In the genomic region with DNA sequence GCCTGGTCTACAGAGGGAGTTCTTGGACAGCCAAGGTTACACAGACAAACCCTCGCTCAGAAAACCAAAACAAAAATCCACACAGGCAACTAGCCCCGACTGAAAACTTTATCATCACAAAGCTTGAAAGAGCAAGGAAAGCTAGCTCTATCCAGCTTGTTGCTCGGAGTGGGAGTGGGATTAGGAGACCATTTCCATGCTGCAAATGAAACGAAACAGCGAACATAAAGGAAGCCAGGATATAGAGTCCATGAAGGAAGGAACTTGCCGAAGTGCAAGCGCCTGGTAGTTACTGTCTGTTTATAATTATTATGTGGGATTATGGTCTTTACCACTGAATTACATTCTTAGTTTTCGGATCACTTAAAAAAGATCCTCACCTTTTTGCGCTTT, we compare ENCODE assay signal across 8 mouse cellular contexts. TPM values are rescaled to one million over a fixed set of nuclear protein-coding genes. Genes with fewer than 3 reads are reported as not detected.
A peak's percentile ranks its signal among the peaks of the same experiment; 100 is the strongest.
DNase-seq lines count a peak whose midpoint lies in the region; ATAC-seq and TF ChIP-seq lines count a peak whose summit lies in the region.

No protein-coding gene starts in this region.

- no peak for TF ChIP-seq POLR2A in testis, adult 2 months (IDR thresholded peaks at IDR 0.05; ENCODE audit: control insufficient read depth, low read depth, low read length)
- TF ChIP-seq POLR2A in olfactory bulb, adult 2 months (IDR thresholded peaks at IDR 0.05; ENCODE audit: insufficient read depth, low read depth, low read length) = no peak

- no peaks in the 10 kb centered on the region for H3K9me3 ChIP-seq in limb, embryonic 15.5 days

- peak overlapping the region; percentile 54 for H3K4me2 ChIP-seq in limb, embryonic 15.5 days

- peak; percentile 23 for DNase-seq in adrenal gland, postnatal 10 days
- DNase-seq in adrenal gland, adult 8-10 months = no peak
- no peak for DNase-seq in testis, postnatal 10 days (ENCODE audit: low spot score)
- DNase-seq in right cerebral cortex, postnatal 36 days (ENCODE audit: low spot score in 2 of 2) = no peak
- DNase-seq in testis, postnatal 14 days (ENCODE audit: low spot score) = no peak

- no peaks in the 10 kb centered on the region for H3K4me1 ChIP-seq in testis, adult 2 months (ENCODE audit: control insufficient read depth, insufficient read depth, low read length)
- peaks cover 15% of the 10 kb centered on the region for H3K4me1 ChIP-seq in limb, embryonic 15.5 days
- peaks cover 2% of the 10 kb centered on the region; the same call in 1 of the 2 replicates for H3K4me1 ChIP-seq in olfactory bulb, adult 2 months (ENCODE audit: control insufficient read depth, insufficient read depth, low read length)

- peak overlapping the region; percentile 68 for H3K9ac ChIP-seq in limb, embryonic 15.5 days

- H3K36me3 ChIP-seq in testis, adult 2 months (ENCODE audit: control insufficient read depth, insufficient read depth, low read length) = no peaks in the 10 kb centered on the region
- peaks cover 6% of the 10 kb centered on the region; the same call in 1 of the 2 replicates for H3K36me3 ChIP-seq in limb, embryonic 15.5 days

- TF ChIP-seq CTCF in testis, adult 2 months (IDR thresholded peaks at IDR 0.05; ENCODE audit: control insufficient read depth, insufficient read depth, insufficient replicate concordance, low read depth, low read length) = no peak
- no peak for TF ChIP-seq CTCF in olfactory bulb, adult 2 months (IDR thresholded peaks at IDR 0.05; ENCODE audit: insufficient read depth, low read depth, low read length)

- H3K27me3 ChIP-seq in testis, adult 2 months (ENCODE audit: control insufficient read depth, insufficient read depth, low read length) = no peaks in the 10 kb centered on the region
- no peaks in the 10 kb centered on the region for H3K27me3 ChIP-seq in limb, embryonic 15.5 days

- under 1% methylated on average over 9 of the region's 9 CpGs for WGBS in limb, embryonic 15.5 days
- WGBS in olfactory bulb, adult 2 months = under 1% methylated on average over 9 of the region's 9 CpGs

- no peak for ATAC-seq in limb, embryonic 15.5 days (ENCODE audit: insufficient number of reproducible peaks, low FRiP score, low TSS enrichment, low read depth)

- H3K27ac ChIP-seq in testis, adult 2 months (ENCODE audit: control insufficient read depth, insufficient read depth, low read depth, low read length) = peak overlapping the region; percentile 94
- H3K27ac ChIP-seq in limb, embryonic 15.5 days = peak overlapping the region; percentile 95
- peak overlapping the region; percentile 26 for H3K27ac ChIP-seq in olfactory bulb, adult 2 months (ENCODE audit: insufficient read depth, low read depth, low read length)

- H3K4me3 ChIP-seq in testis, adult 2 months (ENCODE audit: control insufficient read depth, low read depth, low read length) = peak overlapping the region; percentile 100
- H3K4me3 ChIP-seq in limb, embryonic 15.5 days = peak overlapping the region; percentile 92
- peak overlapping the region; percentile 40 for H3K4me3 ChIP-seq in olfactory bulb, adult 2 months (ENCODE audit: insufficient read depth, low read depth, low read length)

RNA-seq across cellular contexts. Expression of gene Clpx, which starts 0.5 kb away (rescaled TPM):
- total RNA-seq in adrenal gland, postnatal 10 days (2021) = 100 to 1,000 TPM; 144 to 173 TPM
- total RNA-seq in adrenal gland, adult 8-10 months (2022) = 10 to 100 TPM; 54.7 to 71.9 (median 60.7) TPM
- 45.4 and 50.4 TPM in 2 replicates for polyA plus RNA-seq in testis, adult 2 months (2012; rRNA removed)
- polyA plus RNA-seq in limb, embryonic 15.5 days (2015; fragmentation: Nextera tagmentation; extraction: Ambion mirVana) = 54.2 and 55.3 TPM in 2 replicates
- polyA plus RNA-seq in olfactory bulb, adult 2 months (2012; ENCODE audit: insufficient read depth, insufficient read length, low replicate concordance, missing spikeins) = not detected in 2 replicates

RNA-seq across cellular contexts. Expression of gene Cilp, which starts 28.6 kb away (rescaled TPM):
- total RNA-seq in adrenal gland, postnatal 10 days (2021) = 10 to 100 TPM in 1 of 2 experiments, 1 to 10 TPM in 1; 8.6 to 10.9 TPM
- total RNA-seq in adrenal gland, adult 8-10 months (2022) = 10 to 100 TPM in 1 of 4 experiments, 1 to 10 TPM in 3; 3.2 to 10.7 (median 6.1) TPM
- 0.26 and 0.33 TPM in 2 replicates for polyA plus RNA-seq in testis, adult 2 months (2012; rRNA removed)
- polyA plus RNA-seq in limb, embryonic 15.5 days (2015; fragmentation: Nextera tagmentation; extraction: Ambion mirVana) = 11.0 and 13.8 TPM in 2 replicates
- not detected in 2 replicates for polyA plus RNA-seq in olfactory bulb, adult 2 months (2012; ENCODE audit: insufficient read depth, insufficient read length, low replicate concordance, missing spikeins)

RNA-seq across cellular contexts. Expression of gene Pdcd7, which starts 52.3 kb away (rescaled TPM):
- 10 to 100 TPM; 13.6 to 17.1 TPM for total RNA-seq in adrenal gland, postnatal 10 days (2021)
- total RNA-seq in adrenal gland, adult 8-10 months (2022) = 10 to 100 TPM; 18.6 to 23.1 (median 19.9) TPM
- 10.4 and 10.9 TPM in 2 replicates for polyA plus RNA-seq in testis, adult 2 months (2012; rRNA removed)
- 7.7 and 10.1 TPM in 2 replicates for polyA plus RNA-seq in limb, embryonic 15.5 days (2015; fragmentation: Nextera tagmentation; extraction: Ambion mirVana)
- not detected in 2 replicates for polyA plus RNA-seq in olfactory bulb, adult 2 months (2012; ENCODE audit: insufficient read depth, insufficient read length, low replicate concordance, missing spikeins)

Comparison
In these comparisons a context has a peak if more than half of its experiments do, and no peak if none do; other contexts are left out.
1. H3K27ac ChIP-seq: peak in every context shown above with its lines; median percentile 95 in limb, embryonic 15.5 days; 94 in testis, adult 2 months; 26 in olfactory bulb, adult 2 months.
2. H3K4me3 ChIP-seq: peak in every context shown above with its lines; median percentile 100 in testis, adult 2 months; 92 in limb, embryonic 15.5 days; 40 in olfactory bulb, adult 2 months.